Comparison of ENCODE assay signal across 8 mouse cellular contexts in genomic region chr5:146794853-146795252, GRCm38 (mm10). TPM values are rescaled to one million over a fixed set of nuclear protein-coding genes. Genes with fewer than 3 reads are reported as not detected.
A peak's percentile ranks its signal among the peaks of the same experiment; 100 is the strongest.
DNase-seq lines count a peak whose midpoint lies in the region; ATAC-seq and TF ChIP-seq lines count a peak whose summit lies in the region.

Gene Usp12, minus strand, starts transcription at chr5:146795006.

- DNase-seq in gastrocnemius, postnatal 10 days = peak; percentile 99
- peak; percentile 97 for DNase-seq in induced T-regulatory cell, adult 2 months (ENCODE audit: low read depth)
- DNase-seq in left cerebral cortex, adult 9 months (ENCODE audit: low spot score in 2 of 2) = peak; percentile 93 to 98
- peak; percentile 98 for DNase-seq in right cerebral cortex, postnatal 14 days
- peak; percentile 98 to 99 for DNase-seq in urinary bladder, postnatal 36 days (ENCODE audit: low spot score in 2 of 2)

- H3K27ac ChIP-seq in cortical plate, adult 2 months (ENCODE audit: insufficient read depth, low read length) = peak within 1 kb of the TSS; percentile 89

- TF ChIP-seq CTCF in cortical plate, adult 2 months (IDR thresholded peaks at IDR 0.05; ENCODE audit: extremely low read depth, insufficient read depth, low read length) = no peak

- ATAC-seq in activated CD4-positive, CD25-positive, alpha-beta regulatory T cell, adult 4 months = peak; percentile 88
- ATAC-seq in megakaryocyte progenitor cell, adult 5-6 weeks (replicated peaks; ENCODE audit: poor library complexity) = peak; percentile 86

- no peak for TF ChIP-seq POLR2A in cortical plate, adult 2 months (IDR thresholded peaks at IDR 0.05; ENCODE audit: extremely low read depth, insufficient read depth, low read length)

- peak within 1 kb of the TSS; percentile 70 for H3K4me3 ChIP-seq in cortical plate, adult 2 months (ENCODE audit: insufficient read depth, low read length)

- peaks cover 13% of the 10 kb centered on the region; the same call in 1 of the 2 replicates for H3K4me1 ChIP-seq in cortical plate, adult 2 months (ENCODE audit: control insufficient read depth, insufficient read depth, low read length)

RNA-seq across cellular contexts. Expression of gene Usp12, which starts in this region (rescaled TPM):
- polyA plus RNA-seq in activated CD4-positive, CD25-positive, alpha-beta regulatory T cell, adult 4 months (2017; shearing (Covaris generic)) = 1 to 10 TPM; 4.6 to 4.8 TPM
- 31.0 and 32.7 TPM in 2 replicates for polyA plus RNA-seq in cortical plate, adult 2 months (2012; rRNA removed)
- 10 to 100 TPM; 19.4 to 21.5 TPM for total RNA-seq in gastrocnemius, postnatal 10 days (2021)
- 14.2 and 16.4 TPM in 2 replicates for total RNA-seq in megakaryocyte progenitor cell, adult 5-6 weeks (2015)
- total RNA-seq in megakaryocyte progenitor cell, adult 5-6 weeks (2017) = 35.3 and 50.1 TPM in 2 replicates

Comparison
In these comparisons a context has a peak if more than half of its experiments do, and no peak if none do; other contexts are left out.
1. Peak in every context shown above with its lines: DNase-seq, ATAC-seq, H3K4me3 ChIP-seq and H3K27ac ChIP-seq.